Mouse (Mus musculus): ENCODE data around the gene Cldn4. TPM values are rescaled to one million over a fixed set of nuclear protein-coding genes. Genes with fewer than 3 reads are reported as not detected.

Cldn4 gene
- total RNA-seq, 2 experiments from 2014 or later, result not detected

GRCm38 (mm10) chr5:134907135-134907534, 39.6 kb downstream of the Cldn4 start:
- DNase-seq (ENCODE audit: low spot score in 2 of 2), result peak; percentile 96 to 97
- intact Hi-C loops (cut with DNase I), result loop anchor here (1.0 to 10.0 kb wide), 3 partner anchors 58 to 412 kb away; no protein-coding TSS in a partner anchor

GRCm38 (mm10) chr5:134906633-134907032, 40.1 kb downstream of the Cldn4 start, which contains the start of gene Tmem270:
TSS of gene Tmem270 (minus strand) at chr5:134906733.
- no peak for DNase-seq (ENCODE audit: low spot score in 2 of 2)
- intact Hi-C loops (cut with DNase I), result loop anchor here (1.0 to 10.0 kb wide), 3 partner anchors 59 to 412 kb away; no protein-coding TSS in a partner anchor

GRCm38 (mm10) chr5:134901644-134902027, 45.1 kb downstream of the Cldn4 start:
- intact Hi-C loops (cut with DNase I), result loop anchor here (2.0 to 10.0 kb wide), 3 partner anchors 153 to 407 kb away; no protein-coding TSS in a partner anchor
- DNase-seq (ENCODE audit: low spot score in 2 of 2), result no peak

GRCm38 (mm10) chr5:134901012-134901643, 45.6 kb downstream of the Cldn4 start:
- intact Hi-C loops (cut with DNase I), result loop anchor here (2.0 to 10.0 kb wide), 3 partner anchors 152 to 406 kb away; no protein-coding TSS in a partner anchor

GRCm38 (mm10) chr5:134897596-134897995, 49.1 kb downstream of the Cldn4 start:
- intact Hi-C loops (cut with DNase I), result no loop called here
- no peak for DNase-seq (ENCODE audit: low spot score in 2 of 2)

More at GRCm38 (mm10) chr5:134901012-134901643, 45.6 kb downstream of the Cldn4 start:
- peak; percentile 53 to 56 for DNase-seq (ENCODE audit: low spot score in 2 of 2)

- no peak for DNase-seq (ENCODE audit: low spot score in 2 of 2)
- intact Hi-C loops (cut with DNase I), result no loop called here
Measured at GRCm38 (mm10) chr5:134896965-134897364, 49.8 kb downstream of the Cldn4 start.

- intact Hi-C loops (cut with DNase I), result no loop called here
Measured at GRCm38 (mm10) chr5:134895291-134895690, 51.4 kb downstream of the Cldn4 start.

More at GRCm38 (mm10) chr5:134895291-134895690, 51.4 kb downstream of the Cldn4 start:
- DNase-seq (ENCODE audit: low spot score in 2 of 2), result no peak

Other genes with a start within 250 kb of the Cldn4 start
- 10 to 100 TPM; 59.0 to 80.6 TPM for gene Eln, start 199.6 kb downstream of the Cldn4 start, total RNA-seq (2021)
- gene Tmem270, start 40.2 kb downstream of the Cldn4 start, total RNA-seq (2021), result not detected
- gene Cldn13, start 31.4 kb downstream of the Cldn4 start, total RNA-seq (2021), result not detected
- gene Mettl27, start 14.6 kb downstream of the Cldn4 start, total RNA-seq (2021), result 1 to 10 TPM; 7.3 TPM
- gene Cldn3, start 39.3 kb upstream of the Cldn4 start, total RNA-seq (2021), result 1 to 10 TPM in 1 of 2 experiments, under 1 TPM in 1; 0.37 to 1.7 TPM
- 10 to 100 TPM; 41.2 to 42.0 TPM for gene Abhd11, start 62.2 kb upstream of the Cldn4 start, total RNA-seq (2021)
- 100 to 1,000 TPM; 413 to 473 TPM for gene Stx1a, start 76.5 kb upstream of the Cldn4 start, total RNA-seq (2021)
- 10 to 100 TPM; 41.6 to 42.9 TPM for gene Dnajc30, start 117.3 kb upstream of the Cldn4 start, total RNA-seq (2021)
- 10 to 100 TPM; 34.0 to 55.7 TPM for gene Bud23, start 118.0 kb upstream of the Cldn4 start, total RNA-seq (2021)
- gene Vps37d, start 131.3 kb upstream of the Cldn4 start, total RNA-seq (2021), result 10 to 100 TPM; 23.6 to 30.9 TPM
- gene Mlxipl, start 143.0 kb upstream of the Cldn4 start, total RNA-seq (2021), result 1 to 10 TPM; 4.0 to 4.5 TPM
- gene Tbl2, start 202.7 kb upstream of the Cldn4 start, total RNA-seq (2021), result 10 to 100 TPM; 28.1 to 28.2 TPM
- 10 to 100 TPM; 41.5 to 44.9 TPM for gene Bcl7b, start 221.3 kb upstream of the Cldn4 start, total RNA-seq (2021)
- 10 to 100 TPM; 51.9 to 55.1 TPM for gene Baz1b, start 240.3 kb upstream of the Cldn4 start, total RNA-seq (2021)